Mouse (Mus musculus): ENCODE measurements at regions not wholly inside any gene's neighbourhood (a gene's known extent, or its start where the extent isn't known, plus 50 kb on each side); places are given as distances from the start of the nearest gene placed in this dataset.
"Not testable (repeated sequence)": the region's sequence is repeated elsewhere in the genome, so short reads cannot be mapped to it uniquely, and the experiment has no call there.

- no peak for DNase-seq
These were observed 237.0 kb upstream of the Gm37988 start for GRCm38 (mm10) chr1:4570730-4571129.

DNA sequence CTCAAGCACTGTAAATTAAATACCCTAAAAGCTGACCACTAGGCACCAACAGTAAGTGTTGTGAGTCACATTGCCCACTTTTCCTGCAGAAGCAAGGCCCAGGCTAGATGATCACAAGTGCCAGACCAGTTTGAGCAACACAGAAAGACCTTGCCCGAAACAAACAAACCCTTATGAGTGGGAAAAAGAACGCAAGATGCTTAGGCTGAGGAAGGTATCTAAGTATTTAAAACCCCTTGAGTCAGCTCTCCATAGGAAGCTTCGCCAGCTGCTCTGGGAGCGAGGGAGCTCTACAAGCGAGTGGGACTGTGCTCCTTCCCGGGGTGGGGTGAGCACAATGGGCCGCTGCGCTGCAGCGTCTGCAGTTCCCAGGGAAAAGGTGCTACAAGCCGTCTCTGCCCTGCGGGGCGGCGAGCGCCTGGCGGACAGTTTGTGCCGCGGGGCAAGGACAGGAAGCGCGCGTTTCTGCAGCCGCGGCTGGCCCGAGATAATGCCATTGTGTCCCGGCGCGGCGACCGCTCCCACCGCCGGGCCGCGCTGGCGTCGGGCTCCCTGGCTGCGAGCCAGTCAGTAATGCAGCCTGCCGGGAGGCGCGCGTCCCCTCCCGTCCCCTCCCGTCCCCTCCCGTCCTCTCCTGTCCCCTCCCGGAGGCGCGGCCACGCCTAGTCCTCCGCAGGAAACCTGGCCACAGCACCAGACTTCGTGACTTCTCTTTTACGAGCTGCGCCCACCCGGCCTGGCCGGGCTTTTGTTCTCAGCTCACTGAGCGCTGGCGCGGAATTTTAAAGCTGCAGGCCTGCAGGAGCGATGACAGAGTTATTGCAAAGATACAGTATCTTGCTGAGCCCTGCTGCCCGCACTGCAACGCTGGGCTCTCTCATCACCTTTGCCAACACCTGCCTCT is 236.1 kb upstream of the Gm37988 start:
- peak; percentile 15 for DNase-seq

- no peak for DNase-seq
These were observed 235.4 kb upstream of the Gm37988 start for GRCm38 (mm10) chr1:4572311-4572710.

GRCm38 (mm10) chr1:4574101-4574500 is 233.6 kb upstream of the Gm37988 start:
- DNase-seq = no peak

GRCm38 (mm10) chr1:4576957-4577356 is 230.7 kb upstream of the Gm37988 start:
- no peak for DNase-seq

DNA sequence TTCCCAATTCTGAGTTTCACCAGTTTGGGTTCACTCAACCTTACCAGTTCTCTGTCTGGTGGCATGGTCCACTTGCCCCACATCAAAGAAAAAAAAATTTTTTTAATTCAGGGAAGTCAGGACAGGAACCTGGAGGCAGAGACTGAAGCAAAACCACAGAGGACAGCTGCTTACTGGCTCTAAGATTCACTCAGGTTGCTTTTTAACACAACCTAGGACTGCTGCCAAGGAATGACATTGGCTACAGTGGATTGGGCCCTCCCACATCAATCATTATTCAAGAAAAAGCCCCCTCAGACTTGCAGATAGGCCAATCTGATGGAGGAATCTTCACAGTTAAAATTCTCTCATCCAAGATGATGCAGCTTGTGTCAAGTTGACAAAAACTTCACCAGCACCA is 225.2 kb upstream of the Gm37988 start:
- DNase-seq = no peak

DNA sequence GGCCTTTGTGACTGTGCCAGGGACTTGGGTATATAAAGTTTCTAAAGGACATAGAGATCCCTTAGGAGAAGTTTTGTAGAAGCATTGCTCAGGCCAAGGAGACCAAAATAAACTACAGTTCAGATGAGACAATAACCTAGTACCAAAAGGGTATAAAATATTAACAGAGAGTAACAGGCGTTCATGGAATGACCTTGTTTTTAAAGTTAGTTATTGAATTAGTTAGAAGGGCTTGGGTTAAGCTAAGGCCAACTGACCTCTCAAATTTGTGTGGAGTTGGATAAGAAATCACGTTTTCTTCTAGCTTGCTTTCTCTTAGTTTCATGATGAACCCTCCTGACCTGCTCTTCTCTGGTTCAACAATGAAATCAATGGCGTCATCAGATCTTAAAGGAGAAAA is 209.8 kb upstream of the Gm37988 start:
- DNase-seq = no peak

GRCm38 (mm10) chr1:4598425-4598824 is 209.3 kb upstream of the Gm37988 start:
- DNase-seq = no peak

DNA sequence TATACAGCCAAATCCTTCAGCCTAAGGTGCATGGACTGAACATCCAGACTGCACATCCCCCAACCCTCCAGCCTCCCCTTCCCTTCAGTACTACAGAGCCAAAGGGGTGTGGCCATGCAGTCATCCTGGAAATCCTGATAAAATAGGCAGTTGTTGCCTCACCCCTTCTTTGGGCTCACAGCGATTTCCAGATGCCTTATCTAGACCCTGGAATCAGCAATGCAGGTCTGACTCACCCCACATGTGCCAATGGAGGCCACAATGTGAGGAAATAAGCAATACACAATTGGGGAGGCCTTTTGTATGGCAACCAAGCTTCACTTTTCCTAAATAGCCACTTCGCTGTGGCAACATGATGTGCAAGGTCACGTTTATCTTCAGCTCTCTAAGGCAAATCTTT is 205.3 kb upstream of the Gm37988 start:
- DNase-seq = no peak

DNA sequence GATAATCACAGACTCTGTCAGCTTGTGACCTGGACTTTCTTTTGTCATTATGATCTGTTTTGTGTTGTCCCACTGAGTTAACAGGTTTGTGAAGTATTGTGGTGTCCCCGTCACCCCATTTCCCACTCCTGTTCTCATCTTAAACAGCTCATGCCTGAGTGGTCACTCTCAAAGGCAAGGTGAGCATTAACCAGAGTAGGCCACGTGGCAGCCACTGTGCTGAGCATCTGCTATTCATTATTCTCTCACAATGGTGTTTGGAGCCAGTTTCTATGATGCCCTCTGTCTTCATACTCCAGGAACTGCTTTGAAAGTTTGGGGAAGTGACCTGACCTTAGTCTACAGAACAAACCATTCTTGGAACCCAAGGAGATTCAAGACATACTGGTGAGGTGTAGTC is 198.9 kb upstream of the Gm37988 start:
- no peak for DNase-seq

- no peak for DNase-seq
These were observed 194.4 kb upstream of the Gm37988 start for GRCm38 (mm10) chr1:4613305-4613704.

- no peak for DNase-seq
These were observed 192.4 kb upstream of the Gm37988 start for GRCm38 (mm10) chr1:4615286-4615685.

- DNase-seq = no peak
These were observed 190.2 kb upstream of the Gm37988 start for GRCm38 (mm10) chr1:4617479-4617878.

- no peak for DNase-seq
These were observed 185.3 kb upstream of the Gm37988 start for GRCm38 (mm10) chr1:4622408-4622807.

- no peak for DNase-seq
These were observed 184.4 kb upstream of the Gm37988 start for GRCm38 (mm10) chr1:4623268-4623667.

- DNase-seq = no peak
These were observed 153.8 kb upstream of the Gm37988 start for GRCm38 (mm10) chr1:4653937-4654336.

GRCm38 (mm10) chr1:4655252-4655651 is 152.4 kb upstream of the Gm37988 start:
- DNase-seq = no peak

- no peak for DNase-seq
These were observed 150.8 kb upstream of the Gm37988 start for GRCm38 (mm10) chr1:4656883-4657282.

DNA sequence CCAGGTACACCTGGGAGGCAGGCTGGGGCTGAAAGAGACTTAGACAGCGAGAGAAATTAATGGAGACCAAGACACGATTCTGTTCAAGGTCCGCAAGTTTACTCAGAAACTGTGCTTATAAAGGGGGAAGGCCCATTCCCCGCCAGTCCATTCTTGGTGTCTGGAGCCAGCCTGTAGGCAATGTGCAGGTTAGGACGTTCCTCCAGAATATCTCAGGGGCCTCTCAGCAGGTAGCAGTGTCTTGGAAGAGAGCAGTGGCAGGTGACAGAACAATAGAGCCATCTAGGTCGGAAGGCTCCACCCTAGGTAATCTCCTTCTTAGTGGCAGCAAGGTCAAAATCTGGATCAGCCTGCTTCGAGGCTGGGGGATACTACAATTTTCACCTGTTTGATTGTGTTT is 147.6 kb upstream of the Gm37988 start:
- DNase-seq = not testable (repeated sequence)

DNA sequence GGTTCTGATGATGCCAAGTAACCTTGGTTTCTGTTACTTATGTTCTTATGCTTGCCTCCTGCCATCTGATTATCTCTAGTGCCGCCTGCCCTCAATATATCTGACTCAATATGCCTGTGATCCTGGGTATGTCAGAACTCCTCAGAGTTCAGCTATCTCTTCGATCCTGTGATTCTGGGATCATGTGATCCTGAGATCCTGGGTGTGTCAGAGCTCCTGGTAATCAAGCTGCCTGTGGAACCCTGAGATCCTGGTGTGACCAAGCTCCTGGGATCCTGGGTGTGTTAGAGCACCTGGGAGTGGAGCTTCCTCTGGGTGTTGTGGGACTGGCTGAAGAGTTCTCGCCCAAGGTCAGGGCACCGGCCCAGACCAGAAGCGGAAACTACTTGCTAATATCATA is 147.1 kb upstream of the Gm37988 start:
- DNase-seq = not testable (repeated sequence)

DNA sequence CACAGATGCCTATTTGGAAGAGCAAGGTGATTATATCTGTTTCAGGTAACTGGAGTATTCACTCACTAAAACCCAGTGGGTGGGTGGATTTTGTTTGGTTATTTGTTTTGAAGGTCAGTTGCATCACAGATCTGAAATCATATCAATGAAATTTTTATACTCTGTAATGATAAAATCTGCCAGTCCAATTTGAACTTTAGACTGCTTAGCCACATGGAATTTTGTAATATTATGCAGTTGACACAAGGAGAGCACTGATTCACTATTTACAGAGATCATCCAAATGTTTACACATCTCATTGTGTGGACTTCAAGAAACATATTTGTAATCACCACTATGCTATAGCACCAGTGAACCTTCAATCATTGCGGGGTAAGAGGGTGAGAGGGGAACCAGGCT is 145.9 kb upstream of the Gm37988 start:
- DNase-seq = no peak

DNA sequence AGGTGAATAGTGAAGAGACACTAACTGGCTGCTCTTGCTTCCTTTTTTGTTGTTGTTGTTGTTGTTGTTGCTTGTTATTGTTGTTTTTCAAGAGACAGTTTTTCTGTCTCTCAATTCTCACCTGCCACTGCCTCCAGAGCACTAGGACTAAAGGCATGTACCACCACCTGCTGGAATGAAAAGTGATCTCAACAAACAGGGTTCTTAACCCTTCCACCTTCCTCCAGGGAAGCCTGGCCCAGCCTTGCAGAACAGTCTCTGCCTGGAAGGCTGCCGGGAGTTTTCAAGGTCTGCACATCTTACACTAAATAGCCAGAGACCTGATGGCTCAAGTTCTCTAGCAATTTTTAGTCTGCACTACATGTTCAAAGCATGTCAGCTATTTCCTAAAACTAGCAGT is 138.0 kb upstream of the Gm37988 start:
- DNase-seq = no peak

- no peak for DNase-seq
These were observed 136.3 kb upstream of the Gm37988 start for GRCm38 (mm10) chr1:4671237-4672019.

DNA sequence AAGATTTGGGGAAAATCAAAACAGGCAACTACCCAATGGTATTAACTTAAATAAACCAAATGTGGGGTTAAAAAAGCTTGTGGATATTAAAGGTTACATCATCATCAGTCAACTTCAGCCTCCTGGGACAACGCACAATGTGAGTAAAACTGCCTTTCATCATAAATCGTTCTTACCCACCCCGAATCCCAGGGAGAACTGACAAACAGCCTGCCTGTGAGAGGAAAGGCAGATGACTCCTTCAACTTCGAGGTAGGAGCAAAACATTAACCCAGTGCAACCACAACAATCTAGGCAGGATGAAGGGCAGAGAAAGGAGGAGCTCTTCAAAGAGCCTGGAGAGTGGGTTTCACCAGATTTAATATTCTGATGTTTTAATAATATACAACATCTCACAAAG is 135.3 kb upstream of the Gm37988 start:
- no peak for DNase-seq
